Mouse (Mus musculus) ES-Bruce4 (cell line): Measurements from ENCODE around the gene Hif1an. TPM values are rescaled to one million over a fixed set of nuclear protein-coding genes. Genes with fewer than 3 reads are reported as not detected.
A peak's percentile ranks its signal among the peaks of the same experiment; 100 is the strongest.

Experiments
- H3K27ac ChIP-seq: 2 replicates; pipeline ENCODE4 v1.5.1; 2012; ENCODE audit warnings: low read length, inconsistent platforms; ENCODE audit not compliant: insufficient read depth
- H3K27me3 ChIP-seq: 2 replicates; pipeline ENCODE4 v1.6.1; 2012; ENCODE audit warnings: mild to moderate bottlenecking, low read length, inconsistent platforms; ENCODE audit not compliant: control insufficient read depth, poor library complexity, insufficient read depth, severe bottlenecking
- H3K36me3 ChIP-seq: 2 replicates; pipeline ENCODE4 v1.6.1; 2012; ENCODE audit warnings: inconsistent platforms, mild to moderate bottlenecking, low read length, moderate library complexity; ENCODE audit not compliant: control insufficient read depth, poor library complexity, insufficient read depth, severe bottlenecking
- H3K4me1 ChIP-seq: one replicate; pipeline ENCODE4 v1.8.1; 2011; ENCODE audit warnings: low read length; ENCODE audit not compliant: control insufficient read depth, insufficient read depth
- H3K4me3 ChIP-seq: 2 replicates; pipeline ENCODE4 v1.5.1; 2011; ENCODE audit warnings: low read depth, mild to moderate bottlenecking, low read length
- H3K9ac ChIP-seq: 2 replicates; pipeline ENCODE4 v1.6.1; 2012; ENCODE audit warnings: low read depth, mild to moderate bottlenecking, inconsistent platforms; ENCODE audit not compliant: poor library complexity, severe bottlenecking
- H3K9me3 ChIP-seq: replicated peaks from 2 replicates; pipeline ENCODE4 v1.6.1; 2012; ENCODE audit warnings: mild to moderate bottlenecking, low read length, inconsistent platforms; ENCODE audit not compliant: control insufficient read depth, poor library complexity, insufficient read depth, severe bottlenecking
- CTCF ChIP-seq: IDR thresholded peaks from one replicate; pipeline ENCODE4 v1.8.1; 2011; ENCODE audit warnings: low read depth, low read length
- EP300 ChIP-seq: IDR thresholded peaks from 2 replicates; pipeline ENCODE4 v1.6.1; 2011; ENCODE audit warnings: low read depth, low read length; ENCODE audit not compliant: insufficient read depth
- POLR2A ChIP-seq: IDR thresholded peaks from one replicate; pipeline ENCODE4 v1.8.1; 2011; ENCODE audit warnings: low read length; ENCODE audit not compliant: insufficient read depth
- polyA plus RNA-seq: library from polyadenylated mRNA; stranded (reverse); fragments of >200 nt; gene quantifications from 2 replicates; pipeline ENCODE4 v1.2.4, GENCODE M21; 2011; ENCODE audit warnings: low read depth; ENCODE audit not compliant: missing spikeins, insufficient read depth, insufficient read length

Gene Hif1an
- polyA plus RNA-seq, 1 experiment: 26.7 TPM

DNA sequence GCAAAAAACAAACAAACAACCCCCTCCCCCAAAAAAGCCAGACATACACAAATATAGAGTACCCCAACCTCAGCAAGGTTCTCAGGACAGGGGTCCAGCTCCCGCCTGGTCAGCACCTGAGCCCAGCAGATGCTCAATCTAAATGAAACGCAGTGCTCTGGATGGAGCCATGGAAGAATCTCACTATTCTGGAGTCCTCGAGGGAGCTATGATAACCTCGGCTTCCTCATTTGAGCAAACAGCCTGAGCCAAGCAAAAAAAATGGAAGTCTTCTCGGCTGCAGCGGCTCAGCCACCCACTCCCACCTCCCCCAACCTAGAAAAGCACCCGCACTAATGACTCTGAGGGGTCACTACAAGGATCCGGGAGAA, 8.2 kb upstream of the Hif1an start:
- no peaks in the 10 kb centered on the region for H3K27me3 ChIP-seq
- peak overlapping the region; percentile 91 for H3K4me3 ChIP-seq
- H3K9me3 ChIP-seq: no peaks in the 10 kb centered on the region
- no peak overlapping the region for H3K27ac ChIP-seq
- no peak for TF ChIP-seq CTCF
- TF ChIP-seq POLR2A: no peak
- TF ChIP-seq EP300: no peak
- no peaks in the 10 kb centered on the region for H3K4me1 ChIP-seq
- peaks cover 16% of the 10 kb centered on the region for H3K36me3 ChIP-seq
- H3K9ac ChIP-seq: peak overlapping the region; percentile 66

DNA sequence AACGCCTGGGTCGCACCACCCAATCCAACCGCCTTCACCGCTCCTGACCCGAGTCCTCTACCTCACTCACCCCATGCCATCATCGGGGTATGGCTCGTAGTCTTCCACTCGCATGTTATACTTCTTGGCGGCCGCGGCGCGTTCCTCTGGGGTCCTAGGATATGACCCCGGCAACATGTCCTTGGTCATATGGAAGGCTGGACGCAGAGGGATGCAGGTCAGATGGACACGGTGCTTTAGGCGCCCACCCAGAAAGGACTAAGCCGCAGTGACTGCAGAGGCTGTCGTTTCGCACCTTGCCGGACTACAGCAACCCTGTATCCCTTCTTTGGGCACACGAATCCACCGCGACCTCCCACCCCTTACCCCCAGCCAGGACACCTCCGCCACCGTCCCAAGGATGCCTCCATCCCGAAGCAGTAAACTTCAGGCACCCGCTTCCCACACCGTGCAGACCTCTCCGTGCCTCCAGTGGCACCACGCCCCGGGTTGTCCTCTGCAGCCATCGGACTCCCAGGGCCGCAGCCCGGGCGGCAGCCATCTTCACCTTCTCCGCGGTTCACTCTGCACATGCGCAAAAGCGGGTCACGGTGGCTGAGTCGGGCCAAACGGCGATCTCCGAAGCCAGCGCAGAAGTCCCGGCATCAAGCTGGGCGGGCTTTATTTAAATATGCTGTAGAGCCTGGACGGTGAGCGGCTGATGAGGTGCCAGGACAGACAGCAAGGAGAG, 7.6 kb upstream of the Hif1an start, which contains the start of gene Ndufb8:
Gene Ndufb8, minus strand, starts transcription at position 580 of the 730 bp plus-strand sequence.
- Histone ChIP-seq H3K4me1 (no peaks in the 10 kb centered on the region), H3K4me3 (peak within 1 kb of the TSS; percentile 91), H3K27ac (no peak within 1 kb of the TSS; the same call in 1 of the 2 replicates), H3K27me3 (no peaks in the 10 kb centered on the region), H3K9ac (peak within 1 kb of the TSS; percentile 66), H3K36me3 (peaks cover 11% of the 10 kb centered on the region), H3K9me3 (no peaks in the 10 kb centered on the region)
- TF ChIP-seq POLR2A (peak; percentile 55), EP300 (0 out of 2 replicates have a peak, but pooled peaks have one; percentile 34), CTCF (no peak)

DNA sequence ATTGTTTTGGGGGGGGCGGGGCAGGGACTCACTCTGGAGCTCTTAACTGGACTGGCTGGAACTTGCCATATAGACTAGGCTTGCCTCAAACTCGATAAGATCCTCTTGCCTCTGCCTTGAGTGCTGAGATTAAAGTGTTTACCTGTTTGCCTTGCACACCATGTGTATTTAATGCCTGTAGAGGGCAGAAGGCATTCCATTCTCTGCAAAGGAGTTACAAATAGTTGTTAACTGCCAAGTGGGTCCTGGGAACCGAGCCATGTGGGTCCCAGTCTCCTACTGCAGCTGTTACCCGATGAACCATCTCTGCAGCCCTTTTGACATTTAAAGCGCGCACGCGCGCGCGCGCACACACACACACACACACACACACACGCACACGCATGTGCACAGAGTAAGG, 1.4 kb downstream of the Hif1an start:
- Histone ChIP-seq H3K27ac (no peak overlapping the region), H3K9me3 (no peaks in the 10 kb centered on the region), H3K4me3 (no peak overlapping the region), H3K27me3 (no peaks in the 10 kb centered on the region), H3K4me1 (no peaks in the 10 kb centered on the region), H3K9ac (no peak overlapping the region), H3K36me3 (peaks cover 19% of the 10 kb centered on the region)
- TF ChIP-seq EP300: no peak
- TF ChIP-seq POLR2A: no peak
- no peak for TF ChIP-seq CTCF

DNA sequence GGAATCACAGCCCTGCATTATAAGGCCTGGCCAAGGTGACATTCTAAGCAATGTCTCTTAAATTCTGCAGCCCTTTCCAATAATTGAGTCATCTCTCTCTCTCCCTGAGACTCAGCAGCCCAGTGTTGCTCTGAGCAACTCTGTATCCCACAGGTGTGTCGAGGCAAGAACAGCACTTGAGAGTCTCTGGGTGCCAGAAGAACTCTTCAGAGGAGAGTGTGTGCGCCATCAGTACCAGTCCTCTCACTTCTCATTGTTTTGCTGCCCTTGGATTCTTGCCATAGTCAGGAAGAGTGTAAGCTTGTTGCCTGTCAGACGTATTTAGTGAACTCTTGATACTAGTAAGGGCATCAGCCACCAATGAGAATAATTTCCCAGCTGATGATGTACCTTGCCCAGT, 5.1 kb downstream of the Hif1an start:
- no peak for TF ChIP-seq EP300
- H3K4me1 ChIP-seq: no peaks in the 10 kb centered on the region
- no peaks in the 10 kb centered on the region for H3K9me3 ChIP-seq
- no peak overlapping the region for H3K9ac ChIP-seq
- H3K27me3 ChIP-seq: no peaks in the 10 kb centered on the region
- no peak overlapping the region for H3K27ac ChIP-seq
- peaks cover 32% of the 10 kb centered on the region for H3K36me3 ChIP-seq
- no peak overlapping the region for H3K4me3 ChIP-seq

DNA sequence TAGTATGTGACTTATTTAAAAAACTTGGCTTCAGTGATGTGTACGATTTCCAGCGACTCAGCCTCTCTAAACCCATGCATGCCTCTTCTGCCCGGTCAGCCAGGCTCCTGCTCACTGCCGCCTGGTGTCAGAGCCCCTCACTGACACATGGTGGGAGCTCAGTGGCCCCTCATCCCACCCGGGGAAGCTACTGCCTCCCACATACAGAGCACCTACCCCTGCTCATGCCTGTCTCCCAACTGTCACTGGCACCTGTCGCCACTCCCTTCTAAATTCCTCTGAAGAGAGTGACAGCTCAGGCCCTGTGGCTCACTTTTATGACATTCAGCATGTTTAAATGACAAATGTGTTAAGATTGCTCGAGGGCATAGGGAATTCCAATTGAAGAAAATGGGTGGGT, 13.6 kb downstream of the Hif1an start:
- Histone ChIP-seq H3K4me3 (no peak overlapping the region), H3K9me3 (no peaks in the 10 kb centered on the region), H3K27ac (no peak overlapping the region), H3K9ac (no peak overlapping the region), H3K4me1 (no peaks in the 10 kb centered on the region), H3K36me3 (peaks cover 3% of the 10 kb centered on the region; the same call in 1 of the 2 replicates), H3K27me3 (no peaks in the 10 kb centered on the region)
- TF ChIP-seq CTCF (no peak), EP300 (no peak), POLR2A (no peak)

DNA sequence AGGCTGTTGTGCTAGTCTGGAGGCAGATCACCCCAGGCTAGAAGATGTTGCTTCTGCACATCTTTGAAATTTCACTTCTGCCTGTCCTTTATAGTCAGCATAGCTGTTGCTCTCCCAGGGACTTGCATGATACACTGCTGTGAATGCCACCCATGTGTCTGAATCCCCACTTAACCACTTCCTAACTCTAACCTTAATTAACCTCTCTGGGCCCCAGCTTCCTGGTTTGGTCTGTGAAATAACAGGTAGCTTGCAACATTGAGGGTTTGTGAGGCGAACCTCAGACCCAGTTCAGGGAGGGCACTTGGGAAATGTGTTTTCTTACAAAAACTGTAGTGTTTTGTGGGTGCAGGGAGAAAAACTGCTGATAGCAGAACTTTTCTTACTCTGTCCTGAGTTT, 15.4 kb downstream of the Hif1an start:
- H3K27me3 ChIP-seq: no peaks in the 10 kb centered on the region
- H3K4me1 ChIP-seq: no peaks in the 10 kb centered on the region
- H3K4me3 ChIP-seq: no peak overlapping the region
- H3K27ac ChIP-seq: no peak overlapping the region
- TF ChIP-seq POLR2A: no peak
- no peak for TF ChIP-seq CTCF
- TF ChIP-seq EP300: no peak
- H3K9ac ChIP-seq: no peak overlapping the region
- H3K9me3 ChIP-seq: no peaks in the 10 kb centered on the region
- H3K36me3 ChIP-seq: no peaks in the 10 kb centered on the region; the same call in 1 of the 2 replicates
